Mouse (Mus musculus) mature B cell (primary cell): ENCODE data around the gene Lipa.

ENCODE experiments used
- in situ Hi-C: fragments of 300-500 bp; cut with MboI; formaldehyde crosslinking; loops from 2 replicates; pipeline ENCODE4 v1.14.3; 2019

Gene Lipa

DNA sequence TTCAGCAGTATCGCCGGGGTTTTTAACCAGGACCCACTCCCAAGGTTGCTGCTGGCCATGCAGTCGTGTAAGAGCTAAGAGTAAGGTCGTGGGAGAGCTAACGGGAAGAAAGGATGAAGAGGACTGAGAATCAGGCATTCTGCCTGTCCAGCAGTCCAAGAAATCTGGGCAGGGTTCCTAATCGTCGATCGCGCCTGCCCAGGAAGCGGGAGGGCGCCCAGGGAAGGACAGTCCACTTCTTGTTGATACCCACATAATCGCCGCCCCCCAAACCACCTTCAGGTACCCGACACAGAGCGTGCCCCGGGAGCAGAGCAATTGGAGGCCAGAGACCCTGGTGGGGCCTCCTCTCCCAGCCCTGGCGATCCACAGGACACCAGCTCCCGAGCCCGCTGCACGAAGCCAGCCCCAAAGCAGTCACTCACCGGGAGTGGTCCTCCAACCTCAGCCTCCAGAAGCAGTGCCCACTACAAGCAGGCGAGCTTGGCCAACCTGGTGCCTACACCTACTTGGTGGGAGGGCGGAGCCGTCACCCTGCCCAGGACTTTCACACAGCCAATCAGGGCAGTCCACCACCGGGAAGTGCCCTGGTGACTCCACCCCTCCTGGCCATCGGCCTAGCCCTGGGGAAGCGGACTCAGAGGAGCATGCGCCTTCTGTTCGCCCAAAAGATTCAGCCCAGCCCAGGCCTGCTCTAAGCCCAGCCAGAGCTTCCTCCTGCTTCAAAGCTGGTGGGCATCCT, at the start of gene Lipa:
TSS of gene Lipa (minus strand) at position 534 of the 742 bp plus-strand sequence.
- in situ Hi-C loops: no loop called here

GRCm38 (mm10) chr19:34573650-34574049, 46.4 kb upstream of the Lipa start:
- in situ Hi-C loops: no loop called here

DNA sequence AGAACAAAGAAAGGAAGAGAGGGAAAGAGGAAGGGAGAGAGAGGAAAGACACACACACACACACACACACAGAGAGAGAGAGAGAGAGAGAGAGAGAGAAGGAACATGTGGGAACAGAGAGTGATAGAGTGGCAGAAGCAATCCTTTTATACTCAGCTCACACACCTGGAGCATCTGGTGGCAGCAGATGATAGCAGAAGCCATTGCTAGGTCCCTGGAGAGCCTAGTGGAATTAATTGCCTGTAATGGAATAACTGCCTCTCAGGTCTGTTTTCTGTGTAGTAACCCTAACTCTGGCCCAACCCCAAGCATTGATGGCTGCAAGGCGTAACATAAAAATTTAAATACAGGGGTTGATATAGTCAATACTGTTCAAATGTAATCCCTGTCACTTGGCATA, 43.8 kb upstream of the Lipa start:
- in situ Hi-C loops: no loop called here

DNA sequence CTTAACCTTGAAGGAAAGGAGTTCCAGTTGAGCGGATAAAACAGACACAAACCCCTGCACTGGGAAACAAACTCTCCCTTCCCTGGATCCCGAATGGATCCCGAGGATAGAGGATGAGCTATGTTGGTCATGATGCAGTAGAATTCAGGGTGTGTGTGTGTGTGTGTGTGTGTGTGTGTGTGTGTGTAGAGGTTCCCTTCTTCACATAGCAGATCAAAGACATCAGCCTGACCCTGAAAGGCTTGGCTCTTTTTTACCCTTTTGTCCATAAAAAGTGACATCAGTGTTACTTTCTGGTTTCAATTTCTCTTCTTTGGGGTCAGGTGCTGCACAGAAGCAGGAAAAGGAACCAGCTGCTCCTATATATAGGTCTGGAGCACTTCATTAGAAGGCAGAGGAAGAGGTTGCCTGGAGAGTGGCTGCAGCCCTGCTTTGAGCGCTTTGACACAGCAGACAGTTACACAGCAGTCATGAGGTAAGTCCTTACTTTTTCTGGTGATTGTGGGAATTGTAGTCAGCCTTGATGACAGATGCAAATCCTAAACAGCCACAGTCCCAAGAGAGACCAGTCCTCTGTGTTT, 42.7 kb upstream of the Lipa start:
- in situ Hi-C loops: no loop called here

DNA sequence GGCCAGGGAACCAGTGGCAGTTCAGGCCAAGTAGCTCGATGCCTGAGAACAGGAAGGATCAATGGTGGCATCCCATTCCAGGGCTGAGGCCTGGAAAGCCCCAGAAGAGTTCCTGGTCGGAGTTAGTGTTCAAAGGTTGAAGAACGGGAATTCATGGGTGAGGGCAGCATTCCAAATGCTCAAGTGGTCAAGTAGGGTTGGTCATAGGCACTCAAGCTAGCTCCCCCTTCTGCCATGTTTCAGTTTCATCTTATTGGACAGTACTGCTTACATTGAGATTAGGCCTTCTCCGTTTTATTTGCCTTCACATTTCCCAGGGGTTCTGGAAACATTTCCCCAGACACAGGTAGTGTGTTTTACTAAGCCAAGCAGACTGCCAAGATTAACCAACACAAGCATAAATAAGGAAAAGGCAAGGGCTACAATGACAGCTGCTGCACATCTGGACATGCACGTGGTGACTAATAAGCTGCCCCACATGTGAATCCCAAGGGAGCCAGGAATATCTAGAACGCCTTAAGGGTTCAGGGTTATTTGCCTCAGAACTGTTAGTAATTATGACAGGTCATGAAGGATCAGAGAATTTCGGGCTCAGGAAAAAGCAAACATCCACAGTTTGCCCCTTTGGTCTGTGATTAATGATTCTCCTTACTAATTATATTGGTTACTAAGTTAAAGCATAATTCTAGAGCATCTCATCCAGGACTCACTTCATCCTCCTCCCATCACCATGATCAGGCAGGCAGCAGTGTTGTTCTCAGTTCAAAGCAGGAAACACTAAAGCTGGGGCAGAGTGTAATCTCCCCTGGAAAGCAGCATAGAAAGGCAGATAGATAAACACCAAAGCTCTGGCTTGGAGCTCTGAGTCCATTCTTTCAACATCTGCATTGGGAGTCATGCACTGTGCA, 42.0 kb upstream of the Lipa start:
- in situ Hi-C loops: no loop called here

GRCm38 (mm10) chr19:34566178-34566784, 39.0 kb upstream of the Lipa start:
- in situ Hi-C loops: no loop called here

GRCm38 (mm10) chr19:34562556-34562955, 35.3 kb upstream of the Lipa start:
- in situ Hi-C loops: no loop called here

GRCm38 (mm10) chr19:34556621-34557020, 29.3 kb upstream of the Lipa start:
- in situ Hi-C loops: no loop called here

DNA sequence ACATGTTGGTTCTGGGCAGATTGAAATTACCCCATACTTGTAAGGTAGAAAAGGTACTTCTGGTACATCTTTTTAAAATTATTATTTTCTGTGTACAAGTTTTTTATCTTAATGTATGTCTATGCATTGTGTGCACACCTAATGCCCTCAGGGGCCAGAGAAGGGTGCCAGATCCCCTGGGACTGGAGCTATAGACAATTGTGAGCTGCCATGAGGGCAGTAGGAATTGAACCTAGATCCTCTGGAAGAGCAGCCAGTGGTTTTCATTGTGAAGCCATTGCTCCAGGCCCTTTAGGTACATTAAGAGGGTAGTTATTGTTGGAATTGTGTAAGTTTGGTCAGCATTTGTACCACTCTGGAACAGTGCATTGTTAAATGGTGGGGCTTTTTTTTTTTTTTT, 26.8 kb upstream of the Lipa start:
- in situ Hi-C loops: no loop called here

DNA sequence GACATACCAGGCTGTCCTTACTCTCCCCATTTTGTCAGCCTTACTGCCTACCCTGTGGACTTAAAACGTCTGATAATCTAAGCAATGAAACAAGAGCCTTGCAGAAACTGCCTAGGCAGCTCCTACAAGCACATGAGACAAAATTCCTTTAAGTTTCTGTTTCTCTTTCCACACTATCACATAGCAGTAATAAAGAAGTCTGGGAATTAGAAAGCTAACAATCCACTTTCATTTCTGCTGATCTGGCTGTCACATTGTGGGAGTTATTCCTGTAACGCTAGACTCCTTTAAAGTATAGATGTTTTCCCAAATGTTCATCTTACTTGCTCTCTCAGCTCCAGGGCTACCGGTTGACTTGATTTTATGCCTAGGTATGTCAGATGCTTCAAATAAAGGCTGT, 26.2 kb upstream of the Lipa start:
- in situ Hi-C loops: no loop called here

DNA sequence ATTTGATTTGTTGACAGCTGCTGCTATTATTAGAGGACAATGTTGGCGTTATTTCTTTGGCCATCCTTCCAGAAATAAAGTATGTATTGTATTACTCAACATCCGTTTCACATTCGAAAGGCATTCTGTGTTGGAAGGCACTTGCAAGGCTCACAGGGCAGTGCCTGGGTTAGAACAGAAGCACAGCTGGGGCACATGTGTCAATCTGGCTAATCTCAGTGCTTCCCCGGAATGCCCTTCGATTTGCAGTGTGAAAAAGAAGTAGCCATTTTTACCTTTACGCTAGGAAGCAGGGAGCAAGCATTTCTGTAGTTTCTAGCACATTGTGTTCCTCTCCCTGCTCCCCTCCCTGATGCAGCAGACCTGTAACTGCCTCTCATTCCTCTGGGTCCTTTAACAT, 25.7 kb upstream of the Lipa start:
- in situ Hi-C loops: no loop called here

GRCm38 (mm10) chr19:34551981-34552380, 24.7 kb upstream of the Lipa start:
- in situ Hi-C loops: no loop called here

- in situ Hi-C loops: no loop called here
Measured at GRCm38 (mm10) chr19:34550534-34551223, 23.4 kb upstream of the Lipa start, which contains the start of gene Ifit2. Gene Ifit2 (plus strand): TSS chr19:34550694.

- in situ Hi-C loops: no loop called here
Measured at GRCm38 (mm10) chr19:34550205-34550533, 22.9 kb upstream of the Lipa start.

- in situ Hi-C loops: loop anchor here (5.0 kb wide), 1 partner anchor 89 kb away; no protein-coding TSS in a partner anchor
Measured at GRCm38 (mm10) chr19:34547976-34548375, 20.7 kb upstream of the Lipa start.

- in situ Hi-C loops: loop anchor here (5.0 kb wide), 1 partner anchor 91 kb away; no protein-coding TSS in a partner anchor
Measured at GRCm38 (mm10) chr19:34546211-34546610, 18.9 kb upstream of the Lipa start.

DNA sequence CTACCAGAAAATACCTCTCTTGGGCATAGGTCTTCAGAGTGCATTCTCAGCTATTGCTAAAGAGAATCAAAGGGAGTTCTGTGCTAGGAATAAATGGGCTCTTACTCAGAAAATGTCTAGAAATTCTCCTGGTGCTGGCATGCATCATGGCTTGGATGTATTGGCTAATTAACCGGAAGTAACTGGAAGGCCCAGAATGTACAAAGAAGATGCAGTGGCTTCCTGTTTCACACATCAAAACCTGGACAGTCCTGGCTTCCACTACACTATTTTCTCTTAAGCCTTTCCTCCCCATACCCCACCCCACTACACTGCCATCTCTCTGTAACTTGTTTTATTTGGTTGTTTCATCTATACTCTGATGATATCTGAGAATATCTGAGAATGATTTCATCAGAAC, 12.1 kb upstream of the Lipa start:
- in situ Hi-C loops: no loop called here

DNA sequence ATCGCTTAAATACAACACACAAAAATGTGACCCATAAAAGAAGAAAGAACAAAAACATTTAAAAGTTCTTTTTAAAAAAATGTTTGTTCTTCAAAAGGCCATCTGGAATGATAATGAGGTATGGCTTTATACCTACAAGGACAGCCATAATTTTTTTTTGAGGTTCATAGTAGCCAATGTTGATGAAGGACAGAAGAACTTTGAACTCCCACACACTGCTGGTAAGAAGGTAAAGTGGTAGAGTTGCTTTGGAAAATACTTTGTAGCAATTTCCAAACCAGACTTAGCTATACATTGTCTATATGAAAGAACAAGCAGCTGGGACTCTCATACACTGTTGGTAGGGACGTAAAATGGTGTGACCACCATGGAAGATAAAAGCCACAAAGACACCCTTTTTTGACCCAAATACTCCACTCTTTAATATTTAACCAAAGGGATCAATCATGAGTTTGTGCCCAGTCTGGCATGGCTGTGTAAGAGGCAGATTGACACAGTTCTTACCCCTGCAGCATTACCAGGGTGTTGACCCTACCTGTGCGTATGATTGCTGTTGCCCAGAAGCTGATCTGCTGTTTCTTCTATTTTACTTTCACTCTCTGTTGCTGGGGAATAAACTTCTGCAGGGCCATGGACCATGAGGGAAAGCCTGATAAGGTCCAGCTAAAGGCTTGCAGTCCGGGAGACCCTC, 4.9 kb upstream of the Lipa start:
- in situ Hi-C loops: no loop called here

DNA sequence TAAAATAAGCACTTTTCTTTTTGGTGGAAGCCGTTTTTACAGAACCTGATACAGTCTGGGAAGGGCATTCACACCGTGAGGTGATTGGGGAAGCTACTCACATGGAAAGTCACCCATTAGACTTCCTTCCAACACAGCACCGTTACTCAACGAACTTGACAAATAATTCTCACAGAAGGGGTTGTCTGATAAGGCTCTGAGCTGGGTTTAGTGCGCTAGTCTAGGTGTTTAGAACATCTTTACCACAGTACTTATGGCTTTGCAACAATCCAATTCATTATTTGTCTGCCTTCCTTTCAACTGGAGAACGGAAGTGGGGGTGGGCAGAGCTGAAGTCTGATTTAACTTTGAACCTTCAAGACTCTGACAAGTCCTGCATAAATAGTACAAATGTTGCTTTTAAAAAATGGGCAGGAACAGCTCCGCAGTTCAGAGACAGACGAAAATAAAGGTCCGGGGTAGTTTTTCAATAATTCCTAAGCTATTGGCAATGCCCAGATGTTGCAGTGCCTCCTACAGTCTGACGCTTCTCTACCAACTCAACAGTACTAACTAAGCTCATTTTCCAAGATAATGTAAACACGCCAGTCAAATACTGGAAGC, 852 bp downstream of the Lipa start:
- in situ Hi-C loops: no loop called here

- in situ Hi-C loops: no loop called here
Measured at GRCm38 (mm10) chr19:34524646-34525045, 2.6 kb downstream of the Lipa start.
